Comparison of ENCODE assay signal across 9 mouse cellular contexts in genomic region chr3:152355361-152355760, GRCm38 (mm10). TPM values are rescaled to one million over a fixed set of nuclear protein-coding genes. Genes with fewer than 3 reads are reported as not detected.
A peak's percentile ranks its signal among the peaks of the same experiment; 100 is the strongest.
DNase-seq lines count a peak whose midpoint lies in the region; TF ChIP-seq lines count a peak whose summit lies in the region.
"Had no signal": no experiment of that assay in that cellular context is flagged by ENCODE, and none has a peak within 500 bp of the region (broad histone marks: within the 10 kb centered on the region; RNA-seq: fewer than 3 reads in every experiment).

No protein-coding gene starts in this region.

- no peak overlapping the region for H3K27ac ChIP-seq in thymus, adult 2 months (ENCODE audit: control insufficient read depth, insufficient read depth, low read length)
- H3K27ac ChIP-seq: heart, embryonic 15.5 days; limb, embryonic 15.5 days had no signal

- WGBS in thymus, adult 2 months = 34% methylated on average over 5 of the region's 5 CpGs

- intact Hi-C loops in left cerebral cortex, postnatal 25 days (cut with DNase I) = no loop called here

- TF ChIP-seq POLR2A in thymus, adult 2 months (IDR thresholded peaks at IDR 0.05; ENCODE audit: control insufficient read depth, extremely low read depth, insufficient read depth, low read length, poor library complexity) = no peak

- H3K27me3 ChIP-seq in thymus, adult 2 months (ENCODE audit: control insufficient read depth, insufficient read depth, low read length) = no peaks in the 10 kb centered on the region
- H3K27me3 ChIP-seq: heart, embryonic 15.5 days; limb, embryonic 15.5 days had no signal

- DNase-seq in thymus, adult 2 months = peak; percentile 10
- DNase-seq in thymus, adult 18-20 months = no peak
- DNase-seq in c-Kit-positive CD71-positive TER-119-negative erythroid progenitor cells, embryonic 14.5 days (ENCODE audit: low read depth) = peak; percentile 53
- DNase-seq in lung, postnatal 14 days = peak; percentile 59
- no peak for DNase-seq in left cerebral cortex, postnatal 25 days (ENCODE audit: low spot score in 2 of 2)
- no peak for DNase-seq in right cerebral cortex, adult 18-20 months
- DNase-seq in ovary, postnatal 14 days (ENCODE audit: low spot score) = no peak

- H3K4me1 ChIP-seq in thymus, adult 2 months (replicated peaks; ENCODE audit: control insufficient read depth, insufficient read depth, low read length) = 0 out of 2 replicates have a peak, but pooled peaks cover 2% of the 10 kb centered on the region

- no peak for TF ChIP-seq CTCF in thymus, adult 2 months (IDR thresholded peaks at IDR 0.05; ENCODE audit: borderline replicate concordance, control insufficient read depth, extremely low read depth, insufficient read depth, low read length, poor library complexity)

- H3K36me3 ChIP-seq in thymus, adult 2 months (ENCODE audit: control insufficient read depth, insufficient read depth, low read length) = peaks cover 6% of the 10 kb centered on the region; the same call in 1 of the 2 replicates

- H3K4me3 ChIP-seq in thymus, adult 2 months (ENCODE audit: control insufficient read depth, insufficient read depth, low read length) = no peak overlapping the region
- H3K4me3 ChIP-seq: heart, embryonic 15.5 days; limb, embryonic 15.5 days had no signal

RNA-seq across cellular contexts. Expression of gene Usp33, which starts 9.1 kb away (rescaled TPM):
- polyA plus RNA-seq in thymus, adult 2 months (2012; rRNA removed) = 16.8 and 20.7 TPM in 2 replicates
- 100 to 1,000 TPM; 129 to 138 TPM for total RNA-seq in left cerebral cortex, postnatal 25 days (2021)

RNA-seq across cellular contexts. Expression of gene Miga1, which starts 15.2 kb away (rescaled TPM):
- polyA plus RNA-seq in thymus, adult 2 months (2012; rRNA removed) = 15.2 and 15.4 TPM in 2 replicates
- 10 to 100 TPM; 71.7 to 84.0 TPM for total RNA-seq in left cerebral cortex, postnatal 25 days (2021)

RNA-seq across cellular contexts. Expression of gene Zzz3, which starts 39.9 kb away (rescaled TPM):
- polyA plus RNA-seq in thymus, adult 2 months (2012; rRNA removed) = 29.1 and 35.7 TPM in 2 replicates
- 10 to 100 TPM; 41.2 to 43.7 TPM for total RNA-seq in left cerebral cortex, postnatal 25 days (2021)

Comparison
In these comparisons a context has a peak if more than half of its experiments do, and no peak if none do; other contexts are left out.
1. DNase-seq: peak in thymus, adult 2 months (single experiment), c-Kit-positive CD71-positive TER-119-negative erythroid progenitor cells, embryonic 14.5 days (single experiment) and lung, postnatal 14 days (single experiment); none in thymus, adult 18-20 months (0 of 2), left cerebral cortex, postnatal 25 days (0 of 2), right cerebral cortex, adult 18-20 months (single experiment) and ovary, postnatal 14 days (single experiment).